Comparison of ENCODE assay signal across 21 mouse cellular contexts in genomic region chr8:114159666-114160065, GRCm38 (mm10). TPM values are rescaled to one million over a fixed set of nuclear protein-coding genes. Genes with fewer than 3 reads are reported as not detected.
"Had no signal": no experiment of that assay in that cellular context is flagged by ENCODE, and none has a peak within 500 bp of the region (broad histone marks: within the 10 kb centered on the region; RNA-seq: fewer than 3 reads in every experiment).

No protein-coding gene starts in this region.

- H3K27me3 ChIP-seq: heart, embryonic 13.5 days; heart, embryonic 15.5 days; hindbrain, embryonic 12.5 days; intestine, embryonic 15.5 days; limb, embryonic 13.5 days; limb, embryonic 15.5 days had no signal

- H3K9me3 ChIP-seq: heart, embryonic 13.5 days; heart, embryonic 15.5 days; hindbrain, embryonic 12.5 days; intestine, embryonic 15.5 days; limb, embryonic 13.5 days; limb, embryonic 15.5 days had no signal

- H3K4me3 ChIP-seq: heart, adult 2 months; heart, embryonic 13.5 days; heart, embryonic 15.5 days; hindbrain, embryonic 12.5 days; intestine, embryonic 15.5 days; layer of hippocampus, adult 2 months; left cerebral cortex, adult 2 months; limb, embryonic 13.5 days; limb, embryonic 15.5 days had no signal

- H3K4me1 ChIP-seq: heart, embryonic 13.5 days; hindbrain, embryonic 12.5 days; intestine, embryonic 15.5 days; limb, embryonic 15.5 days had no signal

- H3K36me3 ChIP-seq: heart, embryonic 13.5 days; heart, embryonic 15.5 days; hindbrain, embryonic 12.5 days; intestine, embryonic 15.5 days; limb, embryonic 13.5 days; limb, embryonic 15.5 days had no signal

- H3K27ac ChIP-seq: heart, adult 2 months; heart, embryonic 13.5 days; heart, embryonic 15.5 days; hindbrain, embryonic 12.5 days; hindbrain, embryonic 14.5 days; intestine, embryonic 15.5 days; layer of hippocampus, adult 2 months; left cerebral cortex, adult 2 months; limb, embryonic 13.5 days; limb, embryonic 15.5 days; liver, embryonic 14.5 days had no signal

- DNase-seq: gastrocnemius, postnatal 14 days; gastrocnemius, postnatal 36 days; heart, adult 2 months; heart, postnatal 14 days; heart, postnatal 36 days; kidney, adult 18-20 months; kidney, adult 8-10 months; kidney, postnatal 10 days; kidney, postnatal 25 days; kidney, postnatal 4 days had no signal

RNA-seq across cellular contexts. Expression of gene Vat1l, which starts 45.7 kb away (rescaled TPM):
- total RNA-seq: hematopoietic stem cell, adult 5-6 weeks had no signal
